Mouse (Mus musculus) midbrain, embryonic 15.5 days (tissue): ENCODE results near the gene Ulk3. TPM values are rescaled to one million over a fixed set of nuclear protein-coding genes. Genes with fewer than 3 reads are reported as not detected.

Experiments
- ATAC-seq: fragments of 200-750 bp; cut with Nextera tagmentation; replicated peaks from 2 replicates; pipeline ENCODE4 v1.8.0; 2017; ENCODE audit warnings: moderate TSS enrichment
- H3K27ac ChIP-seq: fragments of 300-500 bp; sonication (generic); 2 replicates; pipeline ENCODE4 v1.5.1; 2015; ENCODE audit warnings: mild to moderate bottlenecking, inconsistent platforms
- H3K27me3 ChIP-seq: fragments of 300-500 bp; sonication (generic); replicated peaks from 2 replicates; pipeline ENCODE4 v1.6.1; 2015; ENCODE audit warnings: inconsistent platforms
- H3K36me3 ChIP-seq: fragments of 300-500 bp; sonication (generic); replicated peaks from 2 replicates; pipeline ENCODE4 v1.6.1; 2015; ENCODE audit warnings: inconsistent platforms
- H3K4me1 ChIP-seq: fragments of 300-500 bp; sonication (generic); 2 replicates; pipeline ENCODE4 v1.6.1; 2015; ENCODE audit warnings: inconsistent platforms
- H3K4me2 ChIP-seq: fragments of 300-500 bp; sonication (generic); 2 replicates; pipeline ENCODE4 v1.6.1; 2015; ENCODE audit warnings: inconsistent platforms, mild to moderate bottlenecking, moderate library complexity
- H3K4me3 ChIP-seq: fragments of 300-500 bp; sonication (generic); 2 replicates; pipeline ENCODE4 v1.5.1; 2015; ENCODE audit warnings: mild to moderate bottlenecking, inconsistent platforms
- H3K9ac ChIP-seq: fragments of 300-500 bp; sonication (generic); 2 replicates; pipeline ENCODE4 v1.6.1; 2015; ENCODE audit warnings: mild to moderate bottlenecking, inconsistent platforms
- H3K9me3 ChIP-seq: fragments of 300-500 bp; sonication (generic); 2 replicates; pipeline ENCODE4 v1.6.1; 2016; ENCODE audit warnings: inconsistent platforms
- WGBS: fragments of 180-500 bp; shearing (Covaris S2); methylation state at CpG from one replicate; pipeline ENCODE4 v1.1.7; 2015; ENCODE audit warnings: mixed read lengths; 5-methylcytosine and 5-hydroxymethylcytosine counted together
- polyA plus RNA-seq: library from polyadenylated mRNA; unstranded; fragments of >200 nt; fragmentation: Nextera tagmentation; extraction: Ambion mirVana; gene quantifications from 2 replicates; pipeline ENCODE4 v1.2.1, GENCODE M21; 2015

Ulk3 gene
- polyA plus RNA-seq, 1 experiment from 2014 or later, result 39.0 TPM

DNA sequence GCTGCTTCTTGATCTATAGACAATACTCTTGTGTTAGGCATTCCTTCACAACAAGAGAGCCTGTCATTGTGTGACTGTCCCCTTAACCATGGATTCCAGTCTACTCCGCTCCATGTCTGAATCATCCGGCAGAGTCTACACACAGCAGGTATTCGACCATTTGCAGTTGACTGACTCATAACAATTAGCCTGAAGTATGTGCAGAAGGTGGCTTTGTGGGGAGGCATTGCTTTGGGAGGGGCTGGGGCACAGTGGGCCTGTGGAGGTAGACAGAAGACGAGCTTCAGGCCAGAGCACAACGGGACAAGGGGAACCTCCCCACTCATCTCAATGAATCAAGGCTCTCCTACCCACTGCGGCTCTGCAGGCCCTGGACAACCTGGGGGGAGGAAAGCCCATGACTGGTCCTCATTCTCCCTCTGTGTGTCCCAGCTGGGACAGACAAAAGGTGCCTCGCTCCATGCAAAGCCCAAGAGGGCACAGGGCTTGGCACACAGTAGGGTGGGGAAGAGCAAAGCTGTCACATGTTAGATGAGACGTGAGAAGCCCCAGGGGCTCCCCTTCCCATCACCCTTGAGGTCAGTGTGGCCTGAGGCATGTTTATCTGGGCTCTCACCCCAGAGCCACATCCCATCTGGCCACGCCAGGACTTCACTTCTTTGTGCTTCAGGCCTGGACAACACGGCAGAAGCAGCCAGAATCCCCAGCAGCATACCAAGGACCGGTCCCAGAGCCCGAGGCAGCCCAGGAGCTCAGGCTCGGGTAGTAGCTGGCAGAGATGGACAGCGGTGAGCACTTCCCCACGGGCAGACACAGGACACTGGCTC, 36.6 kb downstream of the Ulk3 start:
- Histone ChIP-seq H3K9ac (no peak overlapping the region), H3K4me2 (no peak overlapping the region), H3K36me3 (peaks cover 42% of the 10 kb centered on the region), H3K4me1 (no peaks in the 10 kb centered on the region), H3K9me3 (no peaks in the 10 kb centered on the region), H3K4me3 (no peak overlapping the region), H3K27me3 (no peaks in the 10 kb centered on the region), H3K27ac (no peak overlapping the region)
- WGBS, result 71% methylated on average over 15 of the region's 15 CpGs
- no peak for ATAC-seq

- no peak overlapping the region for H3K27ac ChIP-seq
- ATAC-seq, result no peak
- H3K9me3 ChIP-seq, result no peaks in the 10 kb centered on the region
These were observed 37.9 kb downstream of the Ulk3 start for GRCm38 (mm10) chr9:57627191-57627590.

GRCm38 (mm10) chr9:57627892-57628291, 38.6 kb downstream of the Ulk3 start:
- H3K27me3 ChIP-seq, result no peaks in the 10 kb centered on the region
- H3K36me3 ChIP-seq, result peaks cover 47% of the 10 kb centered on the region
- H3K9me3 ChIP-seq, result no peaks in the 10 kb centered on the region
- no peak overlapping the region for H3K4me3 ChIP-seq
- H3K9ac ChIP-seq, result no peak overlapping the region
- H3K4me2 ChIP-seq, result no peak overlapping the region
- ATAC-seq, result no peak
- no peak overlapping the region for H3K27ac ChIP-seq
- 90% methylated on average over 11 of the region's 11 CpGs for WGBS
- H3K4me1 ChIP-seq, result no peaks in the 10 kb centered on the region

More at GRCm38 (mm10) chr9:57627191-57627590, 37.9 kb downstream of the Ulk3 start:
- 91% methylated on average over 17 of the region's 17 CpGs for WGBS
- Histone ChIP-seq H3K9ac (no peak overlapping the region), H3K4me1 (no peaks in the 10 kb centered on the region), H3K27me3 (no peaks in the 10 kb centered on the region), H3K4me3 (no peak overlapping the region), H3K4me2 (no peak overlapping the region), H3K36me3 (peaks cover 47% of the 10 kb centered on the region)

GRCm38 (mm10) chr9:57628717-57629116, 39.5 kb downstream of the Ulk3 start:
- no peak overlapping the region for H3K4me3 ChIP-seq
- no peaks in the 10 kb centered on the region for H3K9me3 ChIP-seq
- H3K4me2 ChIP-seq, result no peak overlapping the region
- no peaks in the 10 kb centered on the region for H3K27me3 ChIP-seq
- H3K9ac ChIP-seq, result no peak overlapping the region
- ATAC-seq, result peak; percentile 15; the same call in 1 of the 2 replicates
- WGBS, result 95% methylated on average over 12 of the region's 12 CpGs
- peaks cover 3% of the 10 kb centered on the region; the same call in 1 of the 2 replicates for H3K4me1 ChIP-seq
- H3K27ac ChIP-seq, result no peak overlapping the region
- peaks cover 47% of the 10 kb centered on the region for H3K36me3 ChIP-seq

GRCm38 (mm10) chr9:57629118-57629874, 40.0 kb downstream of the Ulk3 start:
- Histone ChIP-seq H3K4me3 (no peak overlapping the region), H3K4me2 (no peak overlapping the region), H3K27ac (peak overlapping the region; percentile 36), H3K4me1 (peaks cover 9% of the 10 kb centered on the region; the same call in 1 of the 2 replicates), H3K27me3 (no peaks in the 10 kb centered on the region), H3K9ac (no peak overlapping the region), H3K36me3 (peaks cover 47% of the 10 kb centered on the region), H3K9me3 (no peaks in the 10 kb centered on the region)
- peak; percentile 75 for ATAC-seq
- 73% methylated on average over 14 of the region's 14 CpGs for WGBS

GRCm38 (mm10) chr9:57633481-57634024, 44.3 kb downstream of the Ulk3 start:
- no peaks in the 10 kb centered on the region for H3K27me3 ChIP-seq
- H3K27ac ChIP-seq, result no peak overlapping the region
- no peaks in the 10 kb centered on the region for H3K9me3 ChIP-seq
- peaks cover 23% of the 10 kb centered on the region for H3K36me3 ChIP-seq
- no peak overlapping the region for H3K4me3 ChIP-seq
- H3K4me2 ChIP-seq, result no peak overlapping the region
- peaks cover 26% of the 10 kb centered on the region for H3K4me1 ChIP-seq
- H3K9ac ChIP-seq, result no peak overlapping the region
- 41% methylated on average over 4 of the region's 4 CpGs for WGBS
- ATAC-seq, result no peak

DNA sequence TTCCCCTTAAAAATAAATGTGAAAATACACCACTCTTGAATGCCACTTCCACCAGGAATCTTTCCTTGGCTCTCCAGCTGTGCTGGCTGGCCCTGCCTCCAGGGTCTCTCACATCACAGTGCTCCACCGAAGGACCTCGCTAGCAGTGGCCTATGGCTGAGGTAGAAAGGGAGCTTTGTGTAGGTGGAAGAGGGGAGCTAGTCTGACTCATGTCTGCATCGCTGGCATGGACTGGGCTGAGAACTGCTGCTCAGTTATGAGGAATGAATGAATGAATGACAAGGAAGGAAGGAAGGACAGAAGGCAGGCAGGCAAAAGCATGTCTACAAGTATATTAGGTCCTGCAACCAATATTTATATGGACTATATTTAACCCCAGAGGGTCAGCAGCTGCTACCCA, 48.0 kb downstream of the Ulk3 start:
- Histone ChIP-seq H3K4me1 (peaks cover 63% of the 10 kb centered on the region), H3K9ac (no peak overlapping the region), H3K27me3 (no peaks in the 10 kb centered on the region), H3K36me3 (no peaks in the 10 kb centered on the region), H3K4me3 (no peak overlapping the region), H3K9me3 (no peaks in the 10 kb centered on the region), H3K27ac (0 out of 2 replicates have a peak overlapping the region, but pooled peaks have one; percentile 5), H3K4me2 (no peak overlapping the region)
- 67% methylated on average over 3 of the region's 3 CpGs for WGBS
- ATAC-seq, result no peak

DNA sequence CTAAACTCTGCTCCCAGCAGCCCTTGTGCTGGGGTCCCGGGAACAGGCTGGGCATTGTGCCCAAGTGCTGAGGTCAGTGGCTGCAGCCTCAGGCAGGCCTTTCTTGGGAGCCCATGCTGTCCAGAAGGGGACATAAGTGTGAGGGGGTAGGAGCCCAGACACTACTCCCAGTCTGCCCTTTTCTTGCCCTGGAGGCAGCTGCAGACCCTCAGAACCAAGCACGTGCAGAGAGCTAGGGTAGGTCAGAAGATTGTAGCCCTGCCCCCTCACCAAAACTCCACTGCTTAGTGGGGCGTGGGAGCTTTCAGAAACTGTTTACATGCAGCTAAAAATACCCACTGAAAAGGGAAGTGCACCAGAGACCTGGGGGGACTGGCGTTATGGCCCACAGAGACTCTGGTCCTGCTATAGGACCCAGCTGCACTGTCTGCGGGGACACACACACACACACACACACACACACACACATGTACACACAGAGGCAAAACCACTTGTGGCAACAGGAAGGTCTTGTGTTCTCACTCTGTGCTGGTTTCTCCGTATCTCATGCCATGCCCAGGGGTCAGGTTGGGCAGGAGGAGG, 48.6 kb downstream of the Ulk3 start:
- H3K4me1 ChIP-seq, result peaks cover 68% of the 10 kb centered on the region

GRCm38 (mm10) chr9:57638651-57639459, 49.6 kb downstream of the Ulk3 start:
- WGBS, result 46% methylated on average over 8 of the region's 8 CpGs
- Histone ChIP-seq H3K27ac (peak overlapping the region; percentile 31; the same call in 1 of the 2 replicates), H3K27me3 (no peaks in the 10 kb centered on the region), H3K9ac (no peak overlapping the region; the same call in 1 of the 2 replicates), H3K4me2 (0 out of 2 replicates have a peak overlapping the region, but pooled peaks have one; percentile 9), H3K4me3 (no peak overlapping the region), H3K9me3 (no peaks in the 10 kb centered on the region), H3K4me1 (peaks cover 74% of the 10 kb centered on the region), H3K36me3 (no peaks in the 10 kb centered on the region)
- no peak for ATAC-seq

More for the DNA sequence above, 48.6 kb downstream of the Ulk3 start:
- Histone ChIP-seq H3K4me2 (no peak overlapping the region), H3K27ac (peak overlapping the region; percentile 31; the same call in 1 of the 2 replicates), H3K9me3 (no peaks in the 10 kb centered on the region), H3K36me3 (no peaks in the 10 kb centered on the region), H3K27me3 (no peaks in the 10 kb centered on the region), H3K9ac (no peak overlapping the region), H3K4me3 (no peak overlapping the region)
- WGBS, result 51% methylated on average over 6 of the region's 6 CpGs
- no peak for ATAC-seq

GRCm38 (mm10) chr9:57639661-57640328, 50.5 kb downstream of the Ulk3 start:
- H3K9ac ChIP-seq, result no peak overlapping the region
- no peaks in the 10 kb centered on the region for H3K27me3 ChIP-seq
- ATAC-seq, result no peak
- peaks cover 73% of the 10 kb centered on the region for H3K4me1 ChIP-seq
- H3K9me3 ChIP-seq, result no peaks in the 10 kb centered on the region
- 60% methylated on average over 5 of the region's 5 CpGs for WGBS
- 0 out of 2 replicates have a peak overlapping the region, but pooled peaks have one; percentile 6 for H3K27ac ChIP-seq
- H3K4me3 ChIP-seq, result no peak overlapping the region
- peak overlapping the region; percentile 26 for H3K4me2 ChIP-seq
- H3K36me3 ChIP-seq, result no peaks in the 10 kb centered on the region

DNA sequence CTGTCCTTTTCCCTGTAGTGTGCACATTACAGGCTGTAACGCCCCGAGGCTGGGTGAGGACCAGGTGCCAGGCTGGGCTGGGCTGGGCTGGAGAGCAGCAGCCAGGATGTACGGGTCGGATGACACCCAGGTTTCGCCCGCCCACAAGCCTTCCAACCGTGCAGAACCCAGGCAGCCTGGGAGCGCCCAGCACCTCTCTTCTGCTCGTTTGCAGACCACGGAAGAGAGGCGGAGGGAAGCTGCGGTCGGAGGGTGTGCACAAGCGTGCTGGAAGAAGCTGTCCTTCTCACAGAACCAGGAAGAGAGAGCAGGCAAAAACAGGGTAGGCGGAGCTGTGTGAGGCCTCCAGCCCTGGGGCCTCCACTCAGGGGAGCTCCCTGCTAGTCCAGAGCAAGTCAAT, 51.1 kb downstream of the Ulk3 start:
- Histone ChIP-seq H3K9ac (no peak overlapping the region), H3K4me2 (peak overlapping the region; percentile 26), H3K4me1 (peaks cover 73% of the 10 kb centered on the region), H3K4me3 (no peak overlapping the region), H3K27ac (0 out of 2 replicates have a peak overlapping the region, but pooled peaks have one; percentile 6), H3K9me3 (no peaks in the 10 kb centered on the region), H3K36me3 (no peaks in the 10 kb centered on the region), H3K27me3 (no peaks in the 10 kb centered on the region)
- no peak for ATAC-seq
- WGBS, result 36% methylated on average over 15 of the region's 15 CpGs
